Mouse (Mus musculus): Measurements from ENCODE around the gene Hoxd9.

DNA sequence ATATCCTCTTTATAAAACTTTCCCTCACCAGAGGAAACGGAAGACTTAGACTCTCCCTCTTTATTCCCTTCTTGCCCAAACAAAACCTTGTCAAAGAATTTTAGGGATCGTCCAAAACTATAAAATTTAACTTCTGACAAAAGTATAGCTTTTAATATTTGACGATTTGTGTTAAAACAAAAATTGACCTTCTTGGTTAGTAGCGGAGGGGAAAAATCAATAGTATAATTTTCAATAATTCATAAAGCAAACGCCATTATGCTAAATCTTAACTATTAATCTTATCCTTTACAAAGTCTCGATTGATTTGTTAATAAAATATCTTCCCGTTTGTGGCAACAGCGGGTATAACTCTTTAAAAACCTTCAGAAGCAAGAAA is 7.2 kb upstream of the Hoxd9 start:
- TF ChIP-seq POLR2A (IDR thresholded peaks at IDR 0.05; ENCODE audit: control insufficient read depth, extremely low read depth, insufficient read depth, low read length, poor library complexity), result no peak
- no peak for TF ChIP-seq CTCF (IDR thresholded peaks at IDR 0.05; ENCODE audit: borderline replicate concordance, control insufficient read depth, extremely low read depth, insufficient read depth, low read length, poor library complexity)

All from thymus, adult 2 months (tissue).